Mouse (Mus musculus): ENCODE data around the gene Wdr38.

- TF ChIP-seq MAFK (IDR thresholded peaks at IDR 0.05; ENCODE audit: insufficient read depth, low read depth, low read length): no peak
- no peak for TF ChIP-seq ZNF384 (IDR thresholded peaks at IDR 0.05; ENCODE audit: low read depth, low read length)
- no peak for TF ChIP-seq ZC3H11A (IDR thresholded peaks at IDR 0.05; ENCODE audit: borderline replicate concordance, low read depth, low read length)
These were observed 7.1 kb downstream of the Wdr38 start for GRCm38 (mm10) chr2:39004372-39004771.
